ENCODE assay signal across 23 mouse cellular contexts in genomic region chr6:96061979-96062378, GRCm38 (mm10). TPM values are rescaled to one million over a fixed set of nuclear protein-coding genes. Genes with fewer than 3 reads are reported as not detected.
DNase-seq lines count a peak whose midpoint lies in the region.
"Had no signal": no experiment of that assay in that cellular context is flagged by ENCODE, and none has a peak within 500 bp of the region (broad histone marks: within the 10 kb centered on the region; RNA-seq: fewer than 3 reads in every experiment).

No protein-coding gene starts in this region.

- no peaks in the 10 kb centered on the region for H3K9me3 ChIP-seq in embryonic facial prominence, embryonic 10.5 days
- H3K9me3 ChIP-seq: limb, embryonic 15.5 days; midbrain, embryonic 13.5 days; neural tube, embryonic 13.5 days had no signal

- 84% methylated on average over 1 of the region's 1 CpGs for WGBS in embryonic facial prominence, embryonic 10.5 days

- H3K4me3 ChIP-seq in embryonic facial prominence, embryonic 10.5 days: no peak overlapping the region
- H3K4me3 ChIP-seq: layer of hippocampus, adult 2 months; limb, embryonic 15.5 days; midbrain, embryonic 13.5 days; neural tube, embryonic 13.5 days had no signal

- no peak overlapping the region for H3K27ac ChIP-seq in embryonic facial prominence, embryonic 10.5 days (replicated peaks)
- H3K27ac ChIP-seq: hindbrain, postnatal 0 days; layer of hippocampus, adult 2 months; limb, embryonic 15.5 days; midbrain, embryonic 13.5 days; neural tube, embryonic 13.5 days had no signal

- peak; percentile 15 for DNase-seq in cerebellum, adult 11-12 months
- DNase-seq in cerebellum, postnatal 4 days (ENCODE audit: low spot score in 2 of 2): no peak
- peak; percentile 13 for DNase-seq in gastrocnemius, postnatal 25 days
- DNase-seq in gastrocnemius, postnatal 36 days: no peak
- peak; percentile 4 for DNase-seq in kidney, adult 9 months
- DNase-seq in kidney, postnatal 14 days: no peak
- DNase-seq in heart, postnatal 14 days: peak; percentile 2 to 3
- DNase-seq in embryonic facial prominence, embryonic 10.5 days (ENCODE audit: low spot score): no peak
- DNase-seq: kidney, postnatal 10 days; layer of hippocampus, postnatal 36 days; liver, postnatal 0 days; lung, postnatal 10 days; thymus, postnatal 25 days had no signal

- H3K27me3 ChIP-seq in embryonic facial prominence, embryonic 10.5 days (replicated peaks; ENCODE audit: low read depth, poor library complexity, severe bottlenecking): no peaks in the 10 kb centered on the region
- H3K27me3 ChIP-seq: CH12.LX; limb, embryonic 15.5 days; midbrain, embryonic 13.5 days; neural tube, embryonic 13.5 days had no signal

- H3K36me3 ChIP-seq in embryonic facial prominence, embryonic 10.5 days (replicated peaks): no peaks in the 10 kb centered on the region
- H3K36me3 ChIP-seq: limb, embryonic 15.5 days; midbrain, embryonic 13.5 days; neural tube, embryonic 13.5 days had no signal

- intact Hi-C loops in gastrocnemius, postnatal 36 days (cut with DNase I): no loop called here
- intact Hi-C loops in heart, postnatal 14 days (cut with DNase I): no loop called here

- no peaks in the 10 kb centered on the region for H3K4me1 ChIP-seq in embryonic facial prominence, embryonic 10.5 days
- H3K4me1 ChIP-seq: limb, embryonic 15.5 days; midbrain, embryonic 13.5 days; neural tube, embryonic 13.5 days had no signal

RNA-seq across cellular contexts. Expression of gene Fam19a1, which starts 51.0 kb away (rescaled TPM):
- not detected for total RNA-seq in gastrocnemius, postnatal 25 days (2021)
- total RNA-seq in gastrocnemius, postnatal 36 days (2021): not detected
- under 1 TPM; 0.12 to 0.19 TPM for total RNA-seq in heart, postnatal 14 days (2021)
- 0.62 and 0.82 TPM in 2 replicates for polyA plus RNA-seq in embryonic facial prominence, embryonic 10.5 days (2016; fragmentation: Nextera tagmentation; extraction: Ambion mirVana)
- total RNA-seq: granulocyte monocyte progenitor cell, adult 5-6 weeks; hematopoietic stem cell, adult 5-6 weeks; megakaryocyte, adult 5-6 weeks; MEL had no signal
- polyA plus RNA-seq: liver, postnatal 0 days had no signal

Comparison
In these comparisons a context has a peak if more than half of its experiments do, and no peak if none do; other contexts are left out.
1. DNase-seq: peak in cerebellum, adult 11-12 months (single experiment), gastrocnemius, postnatal 25 days (single experiment), kidney, adult 9 months (single experiment) and heart, postnatal 14 days (2 of 2); none in cerebellum, postnatal 4 days (0 of 2), gastrocnemius, postnatal 36 days (0 of 2), kidney, postnatal 14 days (single experiment) and embryonic facial prominence, embryonic 10.5 days (single experiment).